Mouse (Mus musculus): ENCODE measurements around the gene Dock1. TPM values are rescaled to one million over a fixed set of nuclear protein-coding genes. Genes with fewer than 3 reads are reported as not detected.

The Dock1 gene
- polyA plus RNA-seq, 1 experiment: 54.8 TPM

DNA sequence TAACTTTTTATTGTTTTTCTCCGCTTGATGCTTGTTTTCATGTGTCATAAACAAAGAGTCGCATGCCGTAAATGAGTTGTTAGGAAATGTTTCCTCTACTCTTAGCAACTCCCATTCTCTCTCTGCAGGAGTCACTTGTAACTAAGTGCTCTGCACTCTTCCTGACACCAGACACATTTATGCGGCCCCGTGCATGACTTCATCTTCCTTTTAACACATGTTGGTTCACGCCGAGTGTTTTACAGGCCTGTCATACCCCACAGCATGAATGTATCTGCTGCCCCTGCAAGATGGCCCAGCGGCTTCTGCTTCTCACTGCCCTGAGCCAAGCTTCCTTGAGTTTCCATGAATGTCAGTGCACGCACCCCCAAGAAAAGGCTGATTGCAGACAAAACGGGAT lies 407.4 kb downstream of the Dock1 start:
- H3K36me3 ChIP-seq (ENCODE audit: control insufficient read depth, insufficient read depth, low read length, poor library complexity, severe bottlenecking): no peaks in the 10 kb centered on the region
- H3K27ac ChIP-seq (ENCODE audit: insufficient read depth, low read length): no peak overlapping the region
- H3K9me3 ChIP-seq (replicated peaks; ENCODE audit: control insufficient read depth, insufficient read depth, low read length, poor library complexity, severe bottlenecking): no peaks in the 10 kb centered on the region
- TF ChIP-seq EP300 (IDR thresholded peaks at IDR 0.05; ENCODE audit: insufficient read depth, low read depth, low read length) (no peak), POLR2A (IDR thresholded peaks at IDR 0.05; ENCODE audit: insufficient read depth, low read length) (no peak), CTCF (IDR thresholded peaks at IDR 0.05; ENCODE audit: low read depth, low read length) (no peak)
- no peaks in the 10 kb centered on the region for H3K27me3 ChIP-seq (ENCODE audit: control insufficient read depth, insufficient read depth, low read length, poor library complexity, severe bottlenecking)
- H3K4me1 ChIP-seq (ENCODE audit: control insufficient read depth, insufficient read depth, low read length): no peaks in the 10 kb centered on the region
- no peak overlapping the region for H3K4me3 ChIP-seq (ENCODE audit: low read depth, low read length)
- no peak overlapping the region for H3K9ac ChIP-seq (ENCODE audit: low read depth, poor library complexity, severe bottlenecking)

DNA sequence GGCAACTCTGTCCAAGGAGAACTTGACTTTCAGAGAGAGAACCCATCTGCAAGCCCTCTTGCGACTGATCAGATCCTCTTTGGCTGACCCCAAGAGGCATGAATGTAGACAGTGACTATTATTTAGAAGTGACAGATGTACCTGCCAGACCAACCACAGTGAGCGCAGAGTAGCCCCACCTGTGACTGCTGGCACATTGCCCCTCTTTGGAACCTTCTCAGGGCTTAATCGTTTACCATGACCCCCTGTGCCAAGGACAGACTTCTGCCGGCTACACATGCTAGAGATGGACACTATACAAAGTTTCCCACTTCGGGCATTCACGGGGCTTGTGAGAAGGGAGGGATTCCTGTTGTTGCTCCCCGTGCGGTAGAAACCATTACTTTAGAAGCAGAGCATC lies 413.0 kb downstream of the Dock1 start:
- no peak overlapping the region for H3K4me3 ChIP-seq (ENCODE audit: low read depth, low read length)
- no peaks in the 10 kb centered on the region for H3K4me1 ChIP-seq (ENCODE audit: control insufficient read depth, insufficient read depth, low read length)
- H3K36me3 ChIP-seq (ENCODE audit: control insufficient read depth, insufficient read depth, low read length, poor library complexity, severe bottlenecking): no peaks in the 10 kb centered on the region
- no peak overlapping the region for H3K9ac ChIP-seq (ENCODE audit: low read depth, poor library complexity, severe bottlenecking)
- TF ChIP-seq CTCF (IDR thresholded peaks at IDR 0.05; ENCODE audit: low read depth, low read length): no peak
- H3K27ac ChIP-seq (ENCODE audit: insufficient read depth, low read length): no peak overlapping the region
- H3K9me3 ChIP-seq (replicated peaks; ENCODE audit: control insufficient read depth, insufficient read depth, low read length, poor library complexity, severe bottlenecking): no peaks in the 10 kb centered on the region
- H3K27me3 ChIP-seq (ENCODE audit: control insufficient read depth, insufficient read depth, low read length, poor library complexity, severe bottlenecking): no peaks in the 10 kb centered on the region

- Histone ChIP-seq H3K9ac (ENCODE audit: low read depth, poor library complexity, severe bottlenecking) (no peak overlapping the region), H3K27ac (ENCODE audit: insufficient read depth, low read length) (no peak overlapping the region), H3K4me1 (ENCODE audit: control insufficient read depth, insufficient read depth, low read length) (no peaks in the 10 kb centered on the region), H3K9me3 (replicated peaks; ENCODE audit: control insufficient read depth, insufficient read depth, low read length, poor library complexity, severe bottlenecking) (no peaks in the 10 kb centered on the region), H3K27me3 (ENCODE audit: control insufficient read depth, insufficient read depth, low read length, poor library complexity, severe bottlenecking) (no peaks in the 10 kb centered on the region), H3K36me3 (ENCODE audit: control insufficient read depth, insufficient read depth, low read length, poor library complexity, severe bottlenecking) (no peaks in the 10 kb centered on the region), H3K4me3 (ENCODE audit: low read depth, low read length) (no peak overlapping the region)
- no peak for TF ChIP-seq EP300 (IDR thresholded peaks at IDR 0.05; ENCODE audit: insufficient read depth, low read depth, low read length)
- TF ChIP-seq CTCF (IDR thresholded peaks at IDR 0.05; ENCODE audit: low read depth, low read length): no peak
- TF ChIP-seq POLR2A (IDR thresholded peaks at IDR 0.05; ENCODE audit: insufficient read depth, low read length): no peak
Observed at GRCm38 (mm10) chr7:135084069-135084468, 413.6 kb downstream of the Dock1 start.

- Histone ChIP-seq H3K4me3 (ENCODE audit: low read depth, low read length) (no peak overlapping the region), H3K9ac (ENCODE audit: low read depth, poor library complexity, severe bottlenecking) (no peak overlapping the region), H3K9me3 (replicated peaks; ENCODE audit: control insufficient read depth, insufficient read depth, low read length, poor library complexity, severe bottlenecking) (no peaks in the 10 kb centered on the region), H3K27ac (ENCODE audit: insufficient read depth, low read length) (no peak overlapping the region), H3K27me3 (ENCODE audit: control insufficient read depth, insufficient read depth, low read length, poor library complexity, severe bottlenecking) (no peaks in the 10 kb centered on the region), H3K36me3 (ENCODE audit: control insufficient read depth, insufficient read depth, low read length, poor library complexity, severe bottlenecking) (no peaks in the 10 kb centered on the region), H3K4me1 (ENCODE audit: control insufficient read depth, insufficient read depth, low read length) (no peaks in the 10 kb centered on the region)
- TF ChIP-seq POLR2A (IDR thresholded peaks at IDR 0.05; ENCODE audit: insufficient read depth, low read length) (no peak), CTCF (IDR thresholded peaks at IDR 0.05; ENCODE audit: low read depth, low read length) (no peak), EP300 (IDR thresholded peaks at IDR 0.05; ENCODE audit: insufficient read depth, low read depth, low read length) (no peak)
Observed at GRCm38 (mm10) chr7:135086556-135086955, 416.1 kb downstream of the Dock1 start.

DNA sequence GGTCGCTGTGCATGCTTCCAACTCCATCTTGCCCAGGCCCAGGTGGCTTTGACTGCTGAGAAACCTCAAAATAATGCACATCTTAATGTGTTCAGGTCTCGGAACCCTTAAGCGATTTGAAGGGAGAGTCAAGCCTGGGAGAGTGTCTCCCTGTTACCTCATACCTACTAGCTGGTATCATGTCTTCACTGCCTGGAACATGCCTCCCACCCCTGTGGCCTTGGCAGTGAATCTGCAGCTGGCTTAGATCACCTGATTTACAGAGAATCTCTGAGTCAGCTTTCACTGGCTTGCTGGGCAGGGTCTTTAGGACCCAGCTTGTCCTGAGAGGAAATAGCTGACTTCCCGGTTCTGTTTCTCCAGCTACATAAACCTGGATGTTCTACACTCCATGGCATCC lies 419.2 kb downstream of the Dock1 start:
- TF ChIP-seq CTCF (IDR thresholded peaks at IDR 0.05; ENCODE audit: low read depth, low read length): no peak
- no peak for TF ChIP-seq POLR2A (IDR thresholded peaks at IDR 0.05; ENCODE audit: insufficient read depth, low read length)
- no peak for TF ChIP-seq EP300 (IDR thresholded peaks at IDR 0.05; ENCODE audit: insufficient read depth, low read depth, low read length)

DNA sequence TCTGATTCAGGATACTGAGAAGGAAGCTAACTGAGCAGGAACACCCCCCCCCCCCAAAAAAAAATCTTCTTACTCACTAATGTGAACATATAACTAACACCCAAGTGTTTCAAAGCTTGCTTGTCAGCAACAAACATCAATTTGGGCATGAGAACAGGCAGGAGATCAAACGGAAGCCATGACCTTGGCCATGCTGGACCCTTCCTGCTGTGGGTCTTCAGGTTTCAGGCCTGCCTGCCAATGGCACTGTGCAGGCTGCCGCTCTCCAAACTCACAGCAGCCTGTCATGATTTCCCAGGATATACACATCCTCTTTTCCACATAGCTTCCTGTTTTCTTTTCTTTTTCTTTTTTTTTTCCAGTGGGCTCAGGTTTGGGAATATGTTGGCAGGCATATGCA lies 423.4 kb downstream of the Dock1 start:
- no peaks in the 10 kb centered on the region for H3K36me3 ChIP-seq (ENCODE audit: control insufficient read depth, insufficient read depth, low read length, poor library complexity, severe bottlenecking)
- TF ChIP-seq POLR2A (IDR thresholded peaks at IDR 0.05; ENCODE audit: insufficient read depth, low read length): no peak
- no peak for TF ChIP-seq CTCF (IDR thresholded peaks at IDR 0.05; ENCODE audit: low read depth, low read length)
- TF ChIP-seq EP300 (IDR thresholded peaks at IDR 0.05; ENCODE audit: insufficient read depth, low read depth, low read length): no peak
- no peak overlapping the region for H3K9ac ChIP-seq (ENCODE audit: low read depth, poor library complexity, severe bottlenecking)

More for the DNA sequence above, 419.2 kb downstream of the Dock1 start:
- H3K27me3 ChIP-seq (ENCODE audit: control insufficient read depth, insufficient read depth, low read length, poor library complexity, severe bottlenecking): no peaks in the 10 kb centered on the region
- no peak overlapping the region for H3K27ac ChIP-seq (ENCODE audit: insufficient read depth, low read length)
- no peaks in the 10 kb centered on the region for H3K4me1 ChIP-seq (ENCODE audit: control insufficient read depth, insufficient read depth, low read length)
- H3K9me3 ChIP-seq (replicated peaks; ENCODE audit: control insufficient read depth, insufficient read depth, low read length, poor library complexity, severe bottlenecking): no peaks in the 10 kb centered on the region
- H3K9ac ChIP-seq (ENCODE audit: low read depth, poor library complexity, severe bottlenecking): no peak overlapping the region
- H3K36me3 ChIP-seq (ENCODE audit: control insufficient read depth, insufficient read depth, low read length, poor library complexity, severe bottlenecking): no peaks in the 10 kb centered on the region
- H3K4me3 ChIP-seq (ENCODE audit: low read depth, low read length): no peak overlapping the region

More for the DNA sequence above, 423.4 kb downstream of the Dock1 start:
- no peaks in the 10 kb centered on the region for H3K27me3 ChIP-seq (ENCODE audit: control insufficient read depth, insufficient read depth, low read length, poor library complexity, severe bottlenecking)
- H3K4me1 ChIP-seq (ENCODE audit: control insufficient read depth, insufficient read depth, low read length): no peaks in the 10 kb centered on the region
- no peak overlapping the region for H3K27ac ChIP-seq (ENCODE audit: insufficient read depth, low read length)
- no peaks in the 10 kb centered on the region for H3K9me3 ChIP-seq (replicated peaks; ENCODE audit: control insufficient read depth, insufficient read depth, low read length, poor library complexity, severe bottlenecking)
- H3K4me3 ChIP-seq (ENCODE audit: low read depth, low read length): no peak overlapping the region
